Mouse (Mus musculus) spleen, adult 12 weeks (tissue): ENCODE results near the gene Elmod1.

Experiments used
- DNase-seq: peaks from one replicate; pipeline ENCODE4 v3.0.0; 2022; ENCODE audit warnings: low spot score

Gene Elmod1

GRCm38 (mm10) chr9:53906798-53907197 lies 68.3 kb downstream of the Elmod1 start:
- no peak for DNase-seq

GRCm38 (mm10) chr9:53905418-53905817 lies 69.7 kb downstream of the Elmod1 start:
- DNase-seq = no peak

- DNase-seq = no peak
Measured at GRCm38 (mm10) chr9:53903215-53903842, 71.8 kb downstream of the Elmod1 start.

GRCm38 (mm10) chr9:53899836-53900235 lies 75.3 kb downstream of the Elmod1 start:
- no peak for DNase-seq

- DNase-seq = no peak
Measured at GRCm38 (mm10) chr9:53895827-53896226, 79.3 kb downstream of the Elmod1 start.

GRCm38 (mm10) chr9:53890075-53890474 lies 85.0 kb downstream of the Elmod1 start:
- no peak for DNase-seq

GRCm38 (mm10) chr9:53883588-53884280 lies 91.4 kb downstream of the Elmod1 start:
- DNase-seq = no peak

GRCm38 (mm10) chr9:53877423-53877822 lies 97.7 kb downstream of the Elmod1 start:
- no peak for DNase-seq

- DNase-seq = no peak
Measured at GRCm38 (mm10) chr9:53873239-53873638, 101.9 kb downstream of the Elmod1 start.
